Mouse (Mus musculus): ENCODE measurements around the gene Pign. TPM values are rescaled to one million over a fixed set of nuclear protein-coding genes. Genes with fewer than 3 reads are reported as not detected.

The Pign gene
- polyA plus RNA-seq, 1 experiment from 2014 or later: 11.7 TPM

GRCm38 (mm10) chr1:105523768-105524167, 139.7 kb downstream of the Pign start:
- 100% methylated on average over 2 of the region's 2 CpGs for WGBS (ENCODE audit: missing documents)
- Histone ChIP-seq H3K79me2 (ENCODE audit: inconsistent target) (no peaks in the 10 kb centered on the region), H3K36me3 (ENCODE audit: inconsistent target) (peaks cover 8% of the 10 kb centered on the region), H3K27ac (no peak overlapping the region), H3K4me3 (ENCODE audit: inconsistent target) (no peak overlapping the region)

- H3K79me2 ChIP-seq (ENCODE audit: inconsistent target): no peaks in the 10 kb centered on the region
- no peak overlapping the region for H3K4me3 ChIP-seq (ENCODE audit: inconsistent target)
- WGBS (ENCODE audit: missing documents): 100% methylated on average over 2 of the region's 2 CpGs
- H3K36me3 ChIP-seq (ENCODE audit: inconsistent target): peaks cover 8% of the 10 kb centered on the region
- no peak overlapping the region for H3K27ac ChIP-seq
Observed at GRCm38 (mm10) chr1:105522321-105522720, 141.2 kb downstream of the Pign start.

GRCm38 (mm10) chr1:105518101-105518500, 145.4 kb downstream of the Pign start:
- no peak overlapping the region for H3K27ac ChIP-seq
- H3K36me3 ChIP-seq (ENCODE audit: inconsistent target): peaks cover 8% of the 10 kb centered on the region
- no peak overlapping the region for H3K4me3 ChIP-seq (ENCODE audit: inconsistent target)
- no peaks in the 10 kb centered on the region for H3K79me2 ChIP-seq (ENCODE audit: inconsistent target)

GRCm38 (mm10) chr1:105507116-105507515, 156.4 kb downstream of the Pign start:
- H3K36me3 ChIP-seq (ENCODE audit: inconsistent target): no peaks in the 10 kb centered on the region
- H3K79me2 ChIP-seq (ENCODE audit: inconsistent target): no peaks in the 10 kb centered on the region
- H3K27ac ChIP-seq: no peak overlapping the region
- WGBS (ENCODE audit: missing documents): 100% methylated on average over 1 of the region's 1 CpGs
- H3K4me3 ChIP-seq (ENCODE audit: inconsistent target): no peak overlapping the region

- H3K36me3 ChIP-seq (ENCODE audit: inconsistent target): no peaks in the 10 kb centered on the region
- H3K4me3 ChIP-seq (ENCODE audit: inconsistent target): no peak overlapping the region
- H3K27ac ChIP-seq: no peak overlapping the region
- 93% methylated on average over 5 of the region's 5 CpGs for WGBS (ENCODE audit: missing documents)
- H3K79me2 ChIP-seq (ENCODE audit: inconsistent target): no peaks in the 10 kb centered on the region
Observed at GRCm38 (mm10) chr1:105492626-105493025, 170.9 kb downstream of the Pign start.

- H3K4me3 ChIP-seq (ENCODE audit: inconsistent target): no peak overlapping the region
- no peak overlapping the region for H3K27ac ChIP-seq
- no peaks in the 10 kb centered on the region for H3K79me2 ChIP-seq (ENCODE audit: inconsistent target)
- 97% methylated on average over 3 of the region's 3 CpGs for WGBS (ENCODE audit: missing documents)
- H3K36me3 ChIP-seq (ENCODE audit: inconsistent target): no peaks in the 10 kb centered on the region
Observed at GRCm38 (mm10) chr1:105489456-105489855, 174.0 kb downstream of the Pign start.

- 89% methylated on average over 4 of the region's 4 CpGs for WGBS (ENCODE audit: missing documents)
- no peak overlapping the region for H3K27ac ChIP-seq
- no peak overlapping the region for H3K4me3 ChIP-seq (ENCODE audit: inconsistent target)
- H3K79me2 ChIP-seq (ENCODE audit: inconsistent target): no peaks in the 10 kb centered on the region
- no peaks in the 10 kb centered on the region for H3K36me3 ChIP-seq (ENCODE audit: inconsistent target)
Observed at GRCm38 (mm10) chr1:105487037-105487436, 176.4 kb downstream of the Pign start.

Other genes with a start within 250 kb of the Pign start
- gene Relch, start 184 bp upstream of the Pign start, polyA plus RNA-seq (2018): 9.0 to 19.0 TPM (median 14.6 TPM) in 3 replicates
- 28.4 to 79.0 TPM (median 38.4 TPM) in 3 replicates for gene Tnfrsf11a, start 117.0 kb upstream of the Pign start, polyA plus RNA-seq (2018)

Data from macrophage (primary cell).